Mouse (Mus musculus) yolk sac, embryonic 10.5 days (tissue): Measurements from ENCODE around the gene Khdc1a.
"Not testable (repeated sequence)": the region's sequence is repeated elsewhere in the genome, so short reads cannot be mapped to it uniquely, and the experiment has no call there.

Source experiments
- DNase-seq: peaks from one replicate; pipeline ENCODE4 v3.0.0-alpha.2; 2017; ENCODE audit warnings: low spot score

Gene Khdc1a

GRCm38 (mm10) chr1:21349341-21349740 is at the start of gene Khdc1a:
Gene Khdc1a (plus strand): TSS chr1:21349641.
- no peak for DNase-seq

GRCm38 (mm10) chr1:21299826-21300225 is 49.6 kb upstream of the Khdc1a start:
- no peak for DNase-seq

- no peak for DNase-seq
Observed at GRCm38 (mm10) chr1:21301686-21302085, 47.8 kb upstream of the Khdc1a start.

- DNase-seq, result no peak
Observed at GRCm38 (mm10) chr1:21304174-21304573, 45.3 kb upstream of the Khdc1a start.

- DNase-seq, result no peak
Observed at GRCm38 (mm10) chr1:21304646-21305045, 44.8 kb upstream of the Khdc1a start.

GRCm38 (mm10) chr1:21305443-21305842 is 44.0 kb upstream of the Khdc1a start:
- DNase-seq, result no peak

GRCm38 (mm10) chr1:21314336-21314735 is 35.1 kb upstream of the Khdc1a start:
- DNase-seq, result no peak

- no peak for DNase-seq
Observed at GRCm38 (mm10) chr1:21315756-21316155, 33.7 kb upstream of the Khdc1a start.

GRCm38 (mm10) chr1:21316305-21316704 is 33.1 kb upstream of the Khdc1a start:
- no peak for DNase-seq

- DNase-seq, result no peak
Observed at GRCm38 (mm10) chr1:21318202-21318601, 31.2 kb upstream of the Khdc1a start.

GRCm38 (mm10) chr1:21320271-21320670 is 29.2 kb upstream of the Khdc1a start:
- DNase-seq, result not testable (repeated sequence)

GRCm38 (mm10) chr1:21321656-21322055 is 27.8 kb upstream of the Khdc1a start:
- no peak for DNase-seq

- DNase-seq, result no peak
Observed at GRCm38 (mm10) chr1:21323996-21324574, 25.4 kb upstream of the Khdc1a start.

GRCm38 (mm10) chr1:21324633-21325032 is 24.8 kb upstream of the Khdc1a start:
- no peak for DNase-seq

- DNase-seq, result no peak
Observed at GRCm38 (mm10) chr1:21326733-21327132, 22.7 kb upstream of the Khdc1a start.

- not testable (repeated sequence) for DNase-seq
Observed at GRCm38 (mm10) chr1:21331161-21331560, 18.3 kb upstream of the Khdc1a start.

- peak; percentile 53 for DNase-seq
Observed at GRCm38 (mm10) chr1:21333222-21333973, 16.0 kb upstream of the Khdc1a start.

GRCm38 (mm10) chr1:21335836-21336235 is 13.6 kb upstream of the Khdc1a start:
- no peak for DNase-seq

GRCm38 (mm10) chr1:21340745-21341144 is 8.7 kb upstream of the Khdc1a start:
- DNase-seq, result no peak

- DNase-seq, result peak; percentile 60
Observed at GRCm38 (mm10) chr1:21344253-21344652, 5.2 kb upstream of the Khdc1a start.

GRCm38 (mm10) chr1:21344752-21345151 is 4.7 kb upstream of the Khdc1a start:
- not testable (repeated sequence) for DNase-seq

GRCm38 (mm10) chr1:21368031-21368430 is 18.6 kb downstream of the Khdc1a start, which contains the start of gene Khdc1c:
Gene Khdc1c (plus strand): TSS chr1:21368331.
- not testable (repeated sequence) for DNase-seq

- DNase-seq, result no peak
Observed at GRCm38 (mm10) chr1:21383256-21383655, 33.8 kb downstream of the Khdc1a start, which contains the start of gene Khdc1b. Gene Khdc1b (plus strand): TSS chr1:21383556.
